Mouse (Mus musculus): Measurements from ENCODE around the gene Keap1.
"Not testable (repeated sequence)": the region's sequence is repeated elsewhere in the genome, so short reads cannot be mapped to it uniquely, and the experiment has no call there.

Gene Keap1

DNA sequence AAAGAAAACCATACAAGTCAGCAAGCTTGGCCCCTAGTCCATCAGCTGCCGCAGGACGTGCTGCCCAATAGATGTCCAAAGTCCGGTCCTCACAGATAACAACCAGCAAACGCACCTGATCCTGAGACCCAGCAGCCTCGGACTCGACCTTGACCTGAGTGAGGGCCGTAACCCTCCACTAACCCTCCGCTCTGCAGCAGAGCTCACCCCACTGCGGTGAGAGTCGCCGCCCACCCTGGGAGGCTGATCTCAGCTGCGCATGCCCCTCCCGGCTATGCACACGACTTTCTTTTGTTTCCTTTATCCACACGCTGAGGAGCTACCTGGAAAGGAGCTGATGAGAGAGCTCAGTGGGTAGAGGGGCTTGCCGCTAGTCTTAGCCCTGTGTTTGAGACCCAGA is 11.8 kb downstream of the Keap1 start:
- no peak for DNase-seq

- no peak for DNase-seq
These were observed 13.8 kb downstream of the Keap1 start for GRCm38 (mm10) chr9:21225415-21225758.

DNA sequence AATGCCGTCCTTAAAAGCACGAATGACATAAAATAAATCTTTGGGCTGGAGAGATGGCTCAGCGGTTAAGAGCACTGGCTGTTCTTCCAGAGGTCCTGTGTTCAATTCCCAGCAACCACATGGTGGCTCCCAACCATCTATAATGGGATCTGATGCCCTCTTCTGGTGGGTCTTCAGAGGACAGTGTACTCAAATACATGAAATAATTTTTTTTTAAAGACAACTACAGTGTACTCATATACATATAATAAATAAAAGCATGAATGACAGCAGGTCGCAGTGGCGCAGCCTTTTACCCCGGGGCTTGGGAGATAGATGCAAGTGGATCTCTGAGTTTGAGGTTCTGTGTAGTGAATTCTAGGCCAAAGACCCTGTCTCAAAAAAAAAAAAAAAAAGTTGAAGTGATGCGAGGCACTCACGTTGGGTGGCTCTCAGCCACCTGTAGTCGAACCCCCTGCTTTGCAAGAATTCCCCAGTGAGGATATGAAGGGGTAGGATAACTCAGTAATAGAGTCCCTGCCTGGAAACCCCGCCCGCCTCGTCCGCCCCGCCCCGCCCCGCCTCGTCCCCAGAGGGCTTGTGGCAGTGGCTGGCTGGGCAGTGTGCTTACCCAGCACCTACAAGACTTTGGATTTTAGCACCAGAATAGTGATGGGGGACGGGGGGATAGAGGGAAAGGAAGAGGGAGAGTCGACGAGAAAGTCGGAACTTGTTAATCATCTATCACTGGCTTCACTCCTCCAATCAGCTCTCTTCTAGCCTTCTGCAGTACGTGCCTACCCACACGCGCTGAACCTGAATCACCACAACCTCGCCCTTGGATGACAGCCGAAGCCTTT is 14.4 kb downstream of the Keap1 start:
- no peak for DNase-seq

- DNase-seq = no peak
These were observed 15.3 kb downstream of the Keap1 start for GRCm38 (mm10) chr9:21223906-21224305.

DNA sequence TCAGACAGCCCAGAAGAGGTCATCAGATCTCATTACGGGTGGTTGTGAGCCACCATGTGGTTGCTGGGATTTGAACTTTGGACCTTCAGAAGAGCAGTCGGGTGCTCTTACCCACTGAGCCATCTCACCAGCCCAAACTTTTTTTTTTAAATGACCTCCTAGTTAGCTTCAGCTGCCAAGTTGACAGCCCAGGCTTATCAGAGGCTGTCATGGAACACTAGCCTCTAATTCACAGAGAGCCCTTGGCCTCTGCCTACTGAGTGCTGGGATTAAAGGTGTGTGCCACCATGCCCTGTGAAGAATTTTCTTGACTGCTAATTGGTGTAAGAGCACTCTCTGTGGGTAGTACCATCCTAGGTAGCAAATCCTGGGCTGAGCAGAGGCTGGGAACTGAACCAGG is 15.7 kb downstream of the Keap1 start:
- not testable (repeated sequence) for DNase-seq

DNA sequence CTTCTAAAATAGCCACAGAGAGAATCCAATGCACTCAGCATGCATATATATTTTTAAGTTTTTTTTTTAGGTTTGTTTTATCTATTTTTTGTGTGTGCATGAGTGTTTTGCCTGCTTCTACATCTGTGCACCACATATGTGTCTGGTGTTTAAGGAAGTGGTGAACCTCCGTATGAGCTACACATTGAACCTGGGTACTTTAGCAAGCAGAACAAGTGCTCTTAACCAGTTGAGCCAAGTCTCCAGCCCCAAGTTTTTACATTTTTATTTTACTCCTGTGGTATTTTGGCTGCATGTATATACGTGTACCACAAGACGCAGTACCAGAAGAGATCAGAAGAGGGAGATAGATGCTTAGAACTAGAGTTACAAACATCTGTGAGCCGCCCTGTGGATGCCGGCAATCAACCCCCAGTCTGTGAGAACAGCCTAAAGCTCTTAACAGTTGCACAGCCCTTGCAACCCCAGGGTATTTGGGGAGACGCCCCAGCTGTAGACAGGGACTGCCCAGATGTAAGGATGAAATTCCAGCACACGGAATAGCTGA is 17.7 kb downstream of the Keap1 start:
- no peak for DNase-seq

GRCm38 (mm10) chr9:21220490-21221382 is 18.4 kb downstream of the Keap1 start:
- DNase-seq = peak; percentile 94

- DNase-seq = no peak
These were observed 19.3 kb downstream of the Keap1 start for GRCm38 (mm10) chr9:21219820-21220219.

DNA sequence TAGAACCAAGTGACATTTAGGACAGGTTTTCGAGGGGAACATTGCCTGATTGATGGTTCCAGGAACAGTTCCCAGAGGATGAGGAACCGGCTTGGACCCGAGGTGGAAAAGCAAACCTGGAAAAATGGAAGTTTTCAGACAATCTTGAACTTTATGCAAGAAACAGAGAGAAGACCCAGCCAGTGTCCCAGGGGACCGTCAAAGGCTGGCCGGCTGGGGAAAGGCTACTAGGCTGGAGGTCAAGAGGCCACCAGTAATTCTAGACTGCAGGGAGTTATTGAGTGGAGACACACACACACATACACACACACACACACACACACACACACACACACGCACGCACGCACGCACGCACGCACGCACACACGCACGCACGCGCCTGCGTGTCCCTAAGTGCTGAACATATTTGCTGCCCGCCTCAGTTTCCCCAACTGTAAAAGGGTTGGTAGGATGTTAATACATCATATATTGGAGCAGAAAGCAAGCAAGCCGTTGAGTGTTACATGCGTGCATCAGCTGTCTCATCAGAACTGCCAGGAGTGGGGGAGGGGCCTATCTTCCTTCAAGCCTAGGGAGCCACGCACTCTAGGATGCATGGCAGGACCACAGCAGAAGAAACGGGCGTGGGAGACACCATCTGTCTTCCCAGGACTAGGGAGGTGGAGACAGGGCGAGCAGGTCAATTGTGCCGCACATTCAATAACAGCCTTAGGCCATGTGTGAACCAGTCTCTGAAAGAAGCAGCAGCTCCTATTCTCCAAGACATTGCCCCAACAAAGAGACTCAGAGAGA is 22.9 kb downstream of the Keap1 start:
- peak; percentile 60 for DNase-seq

- no peak for DNase-seq
These were observed 25.5 kb downstream of the Keap1 start for GRCm38 (mm10) chr9:21213617-21214190.

- no peak for DNase-seq
These were observed 27.5 kb downstream of the Keap1 start for GRCm38 (mm10) chr9:21211624-21212023.

GRCm38 (mm10) chr9:21210821-21211220 is 28.3 kb downstream of the Keap1 start:
- DNase-seq = no peak

DNA sequence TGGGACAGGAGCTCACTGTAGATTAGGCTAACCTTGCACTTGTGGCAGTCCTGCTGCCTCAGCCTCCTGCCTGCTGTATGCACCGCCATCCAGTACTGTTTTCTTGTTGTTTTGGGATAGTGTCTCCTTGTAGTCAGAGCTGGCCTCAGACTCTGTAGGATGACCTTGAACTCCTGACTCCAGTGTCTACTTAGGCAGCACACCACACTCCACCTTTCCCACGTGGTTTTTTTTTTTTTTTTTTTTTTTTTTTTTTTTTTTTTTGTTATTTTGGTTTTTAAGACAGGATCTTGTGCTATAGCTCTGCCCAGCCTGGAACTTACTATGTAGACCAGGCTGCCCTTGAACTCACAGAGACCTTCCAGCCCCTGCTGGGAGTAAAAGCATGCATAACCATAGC is 30.5 kb downstream of the Keap1 start:
- no peak for DNase-seq

DNA sequence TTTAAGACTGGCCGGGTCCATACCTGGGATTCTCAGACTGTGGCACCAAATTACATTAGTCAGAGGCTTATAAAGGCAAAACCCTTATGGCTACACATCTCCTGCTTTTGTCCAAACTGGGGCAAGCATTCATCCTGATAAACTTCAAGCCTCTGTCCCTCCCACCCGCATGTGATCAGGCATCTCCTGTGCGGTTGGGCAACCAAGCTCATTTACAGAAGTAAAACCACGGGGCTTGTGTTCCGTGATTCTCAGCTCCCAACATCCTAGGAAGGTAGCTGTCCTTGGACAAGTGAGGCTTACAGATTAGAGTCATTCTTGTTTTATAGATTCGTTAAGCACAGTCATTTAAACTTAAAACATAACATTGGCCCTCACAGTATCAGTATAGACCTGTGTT is 32.3 kb downstream of the Keap1 start:
- no peak for DNase-seq

DNA sequence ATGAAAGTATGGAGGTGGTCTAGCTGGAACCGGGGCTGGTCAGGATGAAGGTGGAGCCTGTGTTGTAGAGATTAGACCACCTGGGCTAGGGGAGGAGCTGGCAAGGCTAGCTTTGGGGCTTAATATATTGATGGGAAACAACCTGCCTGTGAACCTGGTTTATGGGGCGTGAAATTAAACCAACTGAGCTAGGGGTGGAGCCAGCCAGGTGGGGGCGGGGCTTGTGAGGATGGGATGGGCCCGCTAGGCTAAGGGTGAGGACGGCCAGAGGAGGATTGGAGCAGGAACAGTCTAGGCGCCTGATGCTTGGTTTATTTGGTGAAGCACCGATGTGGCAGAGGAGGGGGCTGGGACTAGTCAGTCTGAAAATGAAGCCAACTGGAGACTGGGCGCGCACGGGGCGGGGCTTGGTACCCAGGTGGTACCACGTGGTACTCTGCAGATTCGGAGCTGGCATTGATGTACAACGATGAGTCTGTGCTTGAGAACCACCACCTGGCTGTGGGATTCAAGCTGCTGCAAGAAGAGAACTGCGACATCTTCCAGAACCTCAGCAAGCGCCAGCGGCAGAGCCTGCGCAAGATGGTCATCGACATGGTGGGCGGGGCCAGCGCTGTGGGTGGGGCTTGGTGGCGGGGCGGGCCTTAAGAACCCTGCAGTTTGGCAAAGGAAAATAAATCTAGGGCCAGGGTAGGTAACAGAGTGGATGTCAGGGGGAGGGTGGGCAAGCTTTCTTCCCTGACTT is 34.5 kb downstream of the Keap1 start:
- DNase-seq = peak; percentile 35

DNA sequence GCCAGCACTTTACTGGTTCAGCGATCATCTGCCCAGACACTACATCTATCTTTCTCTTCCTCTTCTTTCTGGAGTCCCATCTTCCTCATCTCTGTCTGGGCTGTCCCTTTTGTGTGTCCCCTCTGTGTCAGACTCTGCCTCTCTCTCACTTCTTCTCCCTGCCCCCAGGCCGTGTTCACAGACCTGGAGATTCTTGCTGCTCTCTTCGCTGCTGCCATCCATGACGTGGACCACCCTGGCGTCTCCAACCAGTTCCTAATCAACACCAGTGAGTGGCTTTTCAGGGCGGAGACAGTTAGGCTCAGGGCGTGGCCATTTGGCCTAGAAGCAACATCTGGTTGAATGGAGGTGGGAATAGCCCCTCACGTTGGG is 35.0 kb downstream of the Keap1 start:
- DNase-seq = no peak

GRCm38 (mm10) chr9:21198960-21199359 is 40.2 kb downstream of the Keap1 start:
- no peak for DNase-seq

DNA sequence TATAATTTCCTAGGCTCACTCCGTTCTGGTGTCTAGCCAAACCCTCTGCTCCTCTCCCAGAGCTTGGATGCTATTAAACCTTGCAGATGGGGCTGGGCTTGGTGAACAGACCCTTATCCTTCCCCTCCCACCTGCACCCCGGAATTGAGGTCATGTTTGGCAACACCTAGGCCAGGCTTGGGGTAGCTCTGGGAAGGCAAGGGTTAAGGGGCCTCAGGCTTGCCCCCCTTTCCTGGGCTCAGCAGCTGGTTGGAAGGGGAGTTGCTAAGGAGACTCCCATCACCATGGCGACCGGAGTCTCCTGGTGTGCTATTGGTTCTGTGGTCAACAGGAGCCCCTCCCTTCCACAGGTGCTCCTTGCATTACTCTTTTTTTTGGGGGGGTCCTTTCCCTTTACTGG is 41.2 kb downstream of the Keap1 start:
- peak; percentile 85 for DNase-seq

DNA sequence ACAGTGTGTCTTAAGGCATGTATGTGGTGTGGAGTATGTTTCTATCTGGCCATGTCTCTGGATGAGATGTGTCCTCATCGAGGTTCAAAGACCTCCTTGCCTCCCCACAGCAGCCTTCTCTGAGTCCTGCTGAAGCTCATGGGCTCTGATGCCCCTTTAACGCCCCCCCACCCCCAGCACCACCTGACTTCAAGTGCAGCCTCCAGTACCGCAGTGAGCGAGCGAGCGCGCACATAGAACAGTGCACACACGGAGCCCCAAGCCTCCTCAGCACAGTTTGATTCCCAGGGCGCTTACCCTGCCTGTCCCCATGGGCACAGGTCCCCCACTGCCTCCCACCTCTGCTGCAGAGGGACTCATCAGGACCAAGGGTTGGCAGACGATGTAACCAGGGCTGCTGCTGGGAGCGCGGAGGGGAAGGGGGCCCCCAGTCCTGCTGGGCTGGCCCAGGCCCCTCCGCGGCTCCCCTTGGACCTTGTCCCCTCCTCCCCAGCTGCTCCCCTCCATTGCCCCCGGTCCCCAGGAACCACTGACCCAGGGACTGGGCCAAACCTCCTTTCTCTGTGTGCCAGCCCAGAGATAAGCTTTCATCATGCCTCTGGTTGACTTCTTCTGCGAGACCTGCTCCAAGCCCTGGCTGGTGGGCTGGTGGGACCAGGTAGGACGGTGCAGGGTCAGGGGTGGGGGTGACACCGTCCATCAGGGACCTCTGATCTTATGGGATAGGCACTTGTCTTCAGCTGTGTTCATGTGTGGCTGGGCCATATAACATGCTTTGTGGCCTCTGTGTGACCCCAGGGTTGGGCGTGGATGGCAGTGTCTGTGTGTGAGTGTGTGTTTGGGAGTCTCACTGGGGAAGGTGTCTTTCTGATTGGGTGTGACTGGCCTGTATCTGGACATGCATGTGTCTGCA is 42.4 kb downstream of the Keap1 start:
- DNase-seq = peak; percentile 71

- DNase-seq = peak; percentile 84
These were observed 43.2 kb downstream of the Keap1 start for GRCm38 (mm10) chr9:21195736-21196505.
